Mouse (Mus musculus): ENCODE measurements around the gene Zcchc9. TPM values are rescaled to one million over a fixed set of nuclear protein-coding genes. Genes with fewer than 3 reads are reported as not detected.
A peak's percentile ranks its signal among the peaks of the same experiment; 100 is the strongest.
"Not testable (repeated sequence)": the region's sequence is repeated elsewhere in the genome, so short reads cannot be mapped to it uniquely, and the experiment has no call there.

The Zcchc9 gene
- polyA plus RNA-seq, 1 experiment from 2014 or later, result 30.1 TPM

DNA sequence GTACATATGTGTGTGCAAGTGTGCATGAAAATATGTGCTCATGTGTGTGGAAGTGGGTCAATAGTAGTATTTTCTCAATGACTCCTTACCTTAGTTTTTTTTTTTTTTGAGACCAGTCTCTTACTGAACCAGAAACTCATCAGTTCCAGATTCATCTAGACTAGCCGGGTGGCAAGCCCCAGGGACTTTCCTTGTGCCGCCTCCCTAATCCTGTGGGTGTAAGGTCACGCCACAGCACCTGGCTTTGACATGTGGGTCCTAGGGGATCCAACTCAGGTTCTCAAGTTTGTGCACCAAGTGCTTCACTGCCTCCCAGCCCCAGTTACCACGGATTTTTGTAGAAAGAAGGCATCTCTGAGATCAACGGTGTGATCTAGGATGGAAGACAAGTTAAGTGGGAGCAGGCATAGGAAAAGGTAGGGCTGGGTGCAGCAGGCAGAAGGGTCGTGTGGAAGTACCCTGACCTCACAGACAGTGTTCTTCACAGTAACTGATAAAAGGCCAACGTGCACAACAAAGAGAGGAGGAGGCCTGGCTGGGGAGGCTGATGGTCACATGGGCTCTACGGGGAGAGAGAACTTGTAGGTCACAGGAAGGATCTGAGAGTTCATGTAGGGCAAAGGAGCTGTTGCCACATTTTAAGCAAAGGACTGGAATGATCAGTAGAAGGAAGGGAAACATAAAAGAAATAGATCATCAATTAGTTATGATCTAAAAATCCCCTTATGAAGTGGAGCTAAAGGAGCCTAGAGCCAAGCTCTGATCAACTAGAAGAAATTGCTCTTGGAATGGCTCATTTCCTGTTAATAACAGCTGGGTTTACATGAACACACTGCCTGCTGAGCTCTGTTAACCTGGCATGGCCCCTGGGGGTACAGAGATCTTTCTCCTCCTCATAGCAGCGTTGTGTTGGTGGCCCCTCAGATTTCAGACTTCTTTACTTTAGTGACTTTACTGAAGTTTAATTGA, 38.5 kb downstream of the Zcchc9 start:
- H3K9me3 ChIP-seq (ENCODE audit: control insufficient read depth, low read length), result no peaks in the 10 kb centered on the region
- no peak overlapping the region for H3K27ac ChIP-seq (ENCODE audit: low read length)
- H3K9ac ChIP-seq (ENCODE audit: low read depth, low read length), result no peak overlapping the region
- H3K4me1 ChIP-seq (ENCODE audit: control insufficient read depth, insufficient read depth, low read length), result no peaks in the 10 kb centered on the region
- H3K27me3 ChIP-seq (replicated peaks; ENCODE audit: control insufficient read depth, insufficient read depth, low read length), result no peaks in the 10 kb centered on the region
- no peak overlapping the region for H3K4me3 ChIP-seq (ENCODE audit: low read length)
- H3K4me2 ChIP-seq (ENCODE audit: low read depth, low read length), result no peak overlapping the region
- no peaks in the 10 kb centered on the region for H3K36me3 ChIP-seq (ENCODE audit: control insufficient read depth, insufficient read depth, low read length)
- ATAC-seq, result no peak
- WGBS, result 71% methylated on average over 9 of the region's 9 CpGs

DNA sequence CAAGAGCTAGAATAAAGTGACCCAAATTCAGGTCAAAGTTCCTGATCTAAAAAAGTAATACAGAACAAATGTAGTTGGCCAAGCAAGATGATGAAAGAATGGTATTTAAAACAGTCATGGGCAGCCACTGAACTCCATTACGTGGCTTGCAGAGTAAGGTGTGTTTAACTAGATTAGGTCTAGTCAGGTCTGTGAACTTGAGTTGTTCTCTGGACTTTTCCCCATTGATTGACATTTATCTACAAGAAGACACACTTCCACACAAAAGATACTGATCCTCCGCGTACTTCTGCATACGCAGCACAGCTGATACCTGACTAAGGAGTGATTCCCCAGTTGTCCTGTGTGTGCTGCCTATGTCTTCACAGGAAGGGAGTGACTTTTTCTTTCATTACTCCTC, 41.9 kb downstream of the Zcchc9 start:
- H3K4me1 ChIP-seq (ENCODE audit: control insufficient read depth, insufficient read depth, low read length), result no peaks in the 10 kb centered on the region
- no peaks in the 10 kb centered on the region for H3K9me3 ChIP-seq (ENCODE audit: control insufficient read depth, low read length)
- 82% methylated on average over 4 of the region's 4 CpGs for WGBS
- no peak for ATAC-seq
- H3K4me3 ChIP-seq (ENCODE audit: low read length), result no peak overlapping the region
- no peak overlapping the region for H3K4me2 ChIP-seq (ENCODE audit: low read depth, low read length)
- H3K27ac ChIP-seq (ENCODE audit: low read length), result no peak overlapping the region
- H3K36me3 ChIP-seq (ENCODE audit: control insufficient read depth, insufficient read depth, low read length), result no peaks in the 10 kb centered on the region
- no peak overlapping the region for H3K9ac ChIP-seq (ENCODE audit: low read depth, low read length)
- no peaks in the 10 kb centered on the region for H3K27me3 ChIP-seq (replicated peaks; ENCODE audit: control insufficient read depth, insufficient read depth, low read length)

DNA sequence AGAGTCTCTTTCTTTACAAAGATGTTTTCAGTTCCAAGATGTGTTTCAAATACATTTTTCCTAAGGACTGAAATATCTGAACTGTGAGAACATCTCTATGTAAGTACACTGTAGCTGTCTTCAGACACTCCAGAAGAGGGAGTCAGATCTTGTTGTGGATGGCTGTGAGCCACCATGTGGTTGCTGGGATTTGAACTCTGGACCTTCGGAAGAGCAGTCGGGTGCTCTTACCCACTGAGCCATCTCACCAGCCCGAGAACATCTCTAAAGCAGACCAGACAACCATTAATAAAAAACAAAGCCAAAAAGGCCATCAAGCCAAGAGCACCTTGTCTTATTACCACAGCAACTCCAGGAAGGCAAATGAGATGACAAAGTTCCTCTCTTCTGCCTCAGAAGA, 43.9 kb downstream of the Zcchc9 start:
- 97% methylated on average over 3 of the region's 3 CpGs for WGBS
- not testable (repeated sequence) for ATAC-seq; H3K9me3 ChIP-seq (ENCODE audit: control insufficient read depth, low read length); H3K36me3 ChIP-seq (ENCODE audit: control insufficient read depth, insufficient read depth, low read length); H3K4me2 ChIP-seq (ENCODE audit: low read depth, low read length); H3K27me3 ChIP-seq (replicated peaks; ENCODE audit: control insufficient read depth, insufficient read depth, low read length); H3K9ac ChIP-seq (ENCODE audit: low read depth, low read length); H3K27ac ChIP-seq (ENCODE audit: low read length); H3K4me3 ChIP-seq (ENCODE audit: low read length); H3K4me1 ChIP-seq (ENCODE audit: control insufficient read depth, insufficient read depth, low read length)

DNA sequence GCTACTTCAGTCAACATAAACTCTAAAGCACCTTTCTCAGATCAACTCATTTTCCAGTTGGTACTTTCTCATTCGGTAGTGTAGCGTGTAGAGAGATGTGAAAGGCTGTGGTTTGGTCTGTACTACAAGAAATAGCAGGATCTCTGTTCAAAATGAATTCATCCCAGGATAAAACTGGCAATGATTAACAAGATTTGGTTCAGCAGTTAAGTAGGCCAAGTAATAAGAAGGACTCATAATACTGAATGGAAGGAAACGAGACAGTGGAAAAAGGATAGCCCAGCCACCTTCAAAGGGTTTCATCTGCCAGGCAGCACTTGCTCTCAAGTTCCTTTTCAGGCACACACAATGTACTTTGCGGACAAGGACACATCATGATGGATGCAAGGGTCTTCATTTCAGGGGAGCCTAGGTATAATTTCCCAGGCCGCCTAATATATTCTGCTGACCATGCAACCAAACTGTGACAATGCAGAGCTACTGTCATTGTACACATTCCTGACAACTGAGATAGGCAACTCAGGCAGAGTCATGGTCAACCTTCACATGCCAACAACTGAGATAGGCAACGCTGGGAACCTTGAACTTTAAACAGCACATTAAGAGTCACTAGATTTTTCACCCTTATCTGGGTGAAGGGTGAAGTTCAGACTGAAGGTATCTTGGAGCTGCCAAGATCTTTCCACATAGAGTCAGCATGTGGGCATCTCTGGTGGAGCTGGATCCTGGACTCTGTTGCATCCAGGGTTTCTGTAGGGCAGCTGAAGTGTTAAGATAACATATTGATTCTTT, 45.7 kb downstream of the Zcchc9 start:
- no peaks in the 10 kb centered on the region for H3K36me3 ChIP-seq (ENCODE audit: control insufficient read depth, insufficient read depth, low read length)
- no peak overlapping the region for H3K9ac ChIP-seq (ENCODE audit: low read depth, low read length)
- ATAC-seq, result peak; percentile 63; the same call in 1 of the 2 replicates
- no peak overlapping the region for H3K4me3 ChIP-seq (ENCODE audit: low read length)
- WGBS, result 82% methylated on average over 6 of the region's 6 CpGs
- H3K27ac ChIP-seq (ENCODE audit: low read length), result no peak overlapping the region
- no peak overlapping the region for H3K4me2 ChIP-seq (ENCODE audit: low read depth, low read length)
- no peaks in the 10 kb centered on the region for H3K27me3 ChIP-seq (replicated peaks; ENCODE audit: control insufficient read depth, insufficient read depth, low read length)
- no peaks in the 10 kb centered on the region for H3K4me1 ChIP-seq (ENCODE audit: control insufficient read depth, insufficient read depth, low read length)
- no peaks in the 10 kb centered on the region for H3K9me3 ChIP-seq (ENCODE audit: control insufficient read depth, low read length)

DNA sequence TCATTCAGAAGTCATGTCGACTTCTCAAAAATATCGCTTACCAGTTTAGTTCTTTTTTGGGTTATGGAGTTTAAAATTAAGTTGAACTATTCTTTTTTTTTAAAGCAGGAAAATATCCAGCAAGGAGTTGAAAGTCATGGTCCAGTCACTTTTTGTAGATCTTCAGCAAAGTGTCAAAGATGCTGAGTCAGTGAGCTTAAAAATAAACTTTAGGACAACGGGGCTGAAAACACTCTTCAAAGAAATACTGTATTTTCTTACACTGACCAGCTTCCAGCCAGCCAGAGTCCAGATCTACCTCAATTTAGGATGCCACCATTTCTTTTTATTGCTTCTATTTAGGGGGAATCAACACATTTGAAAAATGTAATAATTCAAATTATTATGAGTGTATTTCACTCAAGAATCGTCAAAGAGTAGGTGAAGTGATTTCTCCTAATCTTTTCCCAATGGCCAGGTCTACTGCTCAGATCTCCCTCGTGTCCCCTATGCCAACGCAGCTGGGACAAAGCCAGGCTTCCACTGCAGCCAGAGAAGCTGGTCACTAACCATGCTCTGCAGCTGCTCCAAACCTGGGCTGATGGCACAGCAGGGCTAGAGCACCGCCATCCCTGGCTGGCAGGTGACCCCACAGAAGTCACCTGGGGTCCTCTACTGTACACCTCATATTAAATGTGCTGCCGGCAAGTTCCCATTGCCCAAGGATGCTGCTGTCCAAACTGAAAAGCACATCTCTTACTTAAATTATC, 47.0 kb downstream of the Zcchc9 start:
- no peak overlapping the region for H3K4me2 ChIP-seq (ENCODE audit: low read depth, low read length)
- H3K27ac ChIP-seq (ENCODE audit: low read length), result no peak overlapping the region
- ATAC-seq, result no peak
- H3K4me1 ChIP-seq (ENCODE audit: control insufficient read depth, insufficient read depth, low read length), result no peaks in the 10 kb centered on the region
- H3K27me3 ChIP-seq (replicated peaks; ENCODE audit: control insufficient read depth, insufficient read depth, low read length), result no peaks in the 10 kb centered on the region
- no peak overlapping the region for H3K4me3 ChIP-seq (ENCODE audit: low read length)
- WGBS, result 92% methylated on average over 8 of the region's 8 CpGs
- no peaks in the 10 kb centered on the region for H3K36me3 ChIP-seq (ENCODE audit: control insufficient read depth, insufficient read depth, low read length)
- no peak overlapping the region for H3K9ac ChIP-seq (ENCODE audit: low read depth, low read length)
- H3K9me3 ChIP-seq (ENCODE audit: control insufficient read depth, low read length), result no peaks in the 10 kb centered on the region

DNA sequence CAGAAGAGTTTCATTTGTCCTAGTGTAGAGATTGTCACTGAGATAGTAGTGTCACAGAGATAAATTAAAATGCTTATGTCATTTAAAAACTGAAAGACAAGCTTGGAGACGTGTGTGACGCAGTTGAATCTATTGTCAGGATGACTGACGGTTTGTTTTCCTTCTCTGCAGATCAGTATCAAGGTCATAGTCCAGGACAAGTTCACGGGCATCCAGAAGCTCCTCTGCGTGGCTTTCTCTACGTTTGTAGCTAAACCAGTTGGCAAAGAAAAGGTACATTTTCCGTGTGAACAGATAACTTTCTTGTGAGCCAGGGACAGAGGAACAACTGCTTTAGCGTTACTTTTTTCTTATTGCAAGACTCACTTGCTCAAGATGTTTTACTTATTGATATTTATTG, 47.7 kb downstream of the Zcchc9 start:
- 55% methylated on average over 8 of the region's 8 CpGs for WGBS
- Histone ChIP-seq H3K27ac (ENCODE audit: low read length) (no peak overlapping the region), H3K27me3 (replicated peaks; ENCODE audit: control insufficient read depth, insufficient read depth, low read length) (no peaks in the 10 kb centered on the region)

DNA sequence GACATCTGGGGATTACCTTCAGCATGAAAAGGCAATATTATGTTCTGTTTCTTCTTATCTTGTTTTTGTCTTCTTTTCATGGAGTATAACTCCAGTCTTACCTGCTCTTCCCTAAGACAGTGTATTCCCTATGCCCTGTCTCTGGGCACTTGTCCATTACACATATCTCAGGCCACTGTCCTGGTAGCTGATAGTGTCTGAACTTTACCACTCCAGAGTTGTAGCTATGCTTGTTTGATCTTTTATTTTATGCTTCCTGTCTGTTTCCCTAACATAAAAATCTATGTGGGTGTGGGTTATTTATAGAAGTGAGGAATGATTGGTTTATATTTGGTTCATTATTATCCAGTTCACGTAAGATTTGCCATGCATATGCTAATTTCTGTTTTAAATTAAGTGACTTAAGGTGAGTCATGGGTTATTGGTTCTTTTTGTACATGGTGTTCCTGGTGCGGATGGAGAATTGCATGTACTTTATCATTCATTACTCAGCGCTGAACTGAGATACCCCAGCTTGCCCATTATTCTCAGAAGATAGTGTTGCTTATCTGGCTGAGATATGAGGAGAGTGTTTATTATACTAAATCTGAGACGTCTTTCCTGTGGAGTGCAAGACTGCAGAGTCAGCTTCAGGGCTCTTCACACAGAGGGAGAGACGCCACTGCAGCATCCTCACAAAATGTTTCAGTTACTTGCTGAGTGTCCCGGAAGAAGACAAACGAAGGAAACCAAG, 49.0 kb downstream of the Zcchc9 start:
- Histone ChIP-seq H3K9ac (ENCODE audit: low read depth, low read length) (no peak overlapping the region), H3K4me3 (ENCODE audit: low read length) (no peak overlapping the region), H3K9me3 (ENCODE audit: control insufficient read depth, low read length) (no peaks in the 10 kb centered on the region), H3K4me2 (ENCODE audit: low read depth, low read length) (no peak overlapping the region), H3K27ac (ENCODE audit: low read length) (no peak overlapping the region), H3K36me3 (ENCODE audit: control insufficient read depth, insufficient read depth, low read length) (no peaks in the 10 kb centered on the region), H3K27me3 (replicated peaks; ENCODE audit: control insufficient read depth, insufficient read depth, low read length) (no peaks in the 10 kb centered on the region), H3K4me1 (ENCODE audit: control insufficient read depth, insufficient read depth, low read length) (no peaks in the 10 kb centered on the region)
- 54% methylated on average over 7 of the region's 7 CpGs for WGBS
- ATAC-seq, result peak; percentile 88

More for the DNA sequence above, 47.7 kb downstream of the Zcchc9 start:
- H3K4me3 ChIP-seq (ENCODE audit: low read length), result no peak overlapping the region
- no peak for ATAC-seq
- no peaks in the 10 kb centered on the region for H3K36me3 ChIP-seq (ENCODE audit: control insufficient read depth, insufficient read depth, low read length)
- H3K4me1 ChIP-seq (ENCODE audit: control insufficient read depth, insufficient read depth, low read length), result no peaks in the 10 kb centered on the region
- no peak overlapping the region for H3K4me2 ChIP-seq (ENCODE audit: low read depth, low read length)
- H3K9ac ChIP-seq (ENCODE audit: low read depth, low read length), result no peak overlapping the region
- no peaks in the 10 kb centered on the region for H3K9me3 ChIP-seq (ENCODE audit: control insufficient read depth, low read length)

DNA sequence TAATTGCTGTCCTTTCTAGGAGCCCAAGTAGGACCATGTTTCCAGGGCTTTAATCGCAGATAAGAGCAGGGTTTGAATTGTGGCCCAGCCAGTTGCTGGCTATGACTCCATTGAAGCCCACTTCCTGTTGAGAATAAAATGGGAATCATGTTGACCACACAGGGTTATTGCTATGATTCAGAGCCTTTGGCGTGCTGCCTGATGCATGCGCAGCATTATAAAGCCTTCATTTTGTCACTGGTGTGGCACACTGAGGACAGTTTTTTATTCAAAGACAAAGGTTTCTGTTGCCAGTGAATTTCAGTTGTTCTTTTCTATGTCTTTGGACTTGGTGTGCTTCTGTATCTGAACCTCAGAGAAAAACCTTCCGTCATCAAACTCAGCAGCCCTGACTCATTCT, 51.3 kb downstream of the Zcchc9 start:
- Histone ChIP-seq H3K4me3 (ENCODE audit: low read length) (no peak overlapping the region), H3K9ac (ENCODE audit: low read depth, low read length) (no peak overlapping the region), H3K4me1 (ENCODE audit: control insufficient read depth, insufficient read depth, low read length) (no peaks in the 10 kb centered on the region), H3K4me2 (ENCODE audit: low read depth, low read length) (no peak overlapping the region), H3K27ac (ENCODE audit: low read length) (no peak overlapping the region), H3K36me3 (ENCODE audit: control insufficient read depth, insufficient read depth, low read length) (no peaks in the 10 kb centered on the region), H3K9me3 (ENCODE audit: control insufficient read depth, low read length) (no peaks in the 10 kb centered on the region), H3K27me3 (replicated peaks; ENCODE audit: control insufficient read depth, insufficient read depth, low read length) (no peaks in the 10 kb centered on the region)
- ATAC-seq, result no peak
- WGBS, result 82% methylated on average over 4 of the region's 4 CpGs
